Mouse (Mus musculus) ES-E14 (cell line): ENCODE results near the gene Sik3. TPM values are rescaled to one million over a fixed set of nuclear protein-coding genes. Genes with fewer than 3 reads are reported as not detected.

Experiments used
- DNase-seq: peaks from one replicate; pipeline ENCODE4 v3.0.0-alpha.2; 2013; ENCODE audit warnings: low read depth, low spot score
- H3K27ac ChIP-seq: 2 replicates; pipeline ENCODE4 v1.5.1; 2012; ENCODE audit warnings: low read depth, mild to moderate bottlenecking, low read length, moderate library complexity, mixed read lengths; ENCODE audit not compliant: poor library complexity, insufficient read depth, severe bottlenecking
- H3K36me3 ChIP-seq: 2 replicates; pipeline ENCODE4 v1.6.1; 2012; ENCODE audit warnings: mild to moderate bottlenecking, low read length, moderate library complexity, mixed read lengths; ENCODE audit not compliant: control insufficient read depth, poor library complexity, insufficient read depth, severe bottlenecking
- H3K4me1 ChIP-seq, 2 experiments: fragments of 150-350 bp in 1 of 2; sonication (generic) in 1 of 2; 2 replicates each; pipeline ENCODE4 v1.6.1; 2012; ENCODE audit warnings: low read length in 2 of 2, mild to moderate bottlenecking in 1 of 2, mixed read lengths in 1 of 2; ENCODE audit not compliant: control insufficient read depth in 2 of 2, insufficient read depth in 2 of 2, poor library complexity in 1 of 2
- H3K4me3 ChIP-seq, 2 experiments: fragments of 150-350 bp in 1 of 2; sonication (generic) in 1 of 2; 2 replicates each; pipeline ENCODE4 v1.5.1; 2012; ENCODE audit warnings: low read length in 2 of 2, low read depth in 1 of 2, mild to moderate bottlenecking in 1 of 2, mixed read lengths in 1 of 2; ENCODE audit not compliant: insufficient read depth in 1 of 2, poor library complexity in 1 of 2, severe bottlenecking in 1 of 2
- H3K9ac ChIP-seq: 2 replicates; pipeline ENCODE4 v1.6.1; 2012; ENCODE audit warnings: low read depth, mild to moderate bottlenecking, low read length, mixed read lengths; ENCODE audit not compliant: poor library complexity, insufficient read depth, severe bottlenecking
- H3K9me3 ChIP-seq: fragments of 150-350 bp; sonication (generic); 2 replicates; pipeline ENCODE4 v1.6.1; 2012; ENCODE audit warnings: low read depth, mild to moderate bottlenecking, low read length; ENCODE audit not compliant: control insufficient read depth, insufficient read depth
- CHD2 ChIP-seq: IDR thresholded peaks from 2 replicates; pipeline ENCODE4 v1.6.1; 2014; ENCODE audit warnings: mild to moderate bottlenecking, low read depth, low read length, inconsistent platforms
- HCFC1 ChIP-seq: IDR thresholded peaks from 2 replicates; pipeline ENCODE4 v1.6.1; 2012; ENCODE audit warnings: low read length, inconsistent platforms, borderline replicate concordance; ENCODE audit not compliant: insufficient read depth
- MAFK ChIP-seq: IDR thresholded peaks from 2 replicates; pipeline ENCODE4 v1.6.1; 2014; ENCODE audit warnings: mild to moderate bottlenecking, low read depth, low read length, inconsistent platforms; ENCODE audit not compliant: insufficient read depth
- ZC3H11A ChIP-seq: IDR thresholded peaks from 2 replicates; pipeline ENCODE4 v1.6.1; 2012; ENCODE audit warnings: low read depth, mild to moderate bottlenecking, inconsistent platforms, low read length, borderline replicate concordance
- ZNF384 ChIP-seq: IDR thresholded peaks from 2 replicates; pipeline ENCODE4 v1.6.1; 2012; ENCODE audit warnings: low read depth, low read length, inconsistent platforms
- in situ Hi-C, 2 experiments: fragments of 600-800 bp; cut with MboI; formaldehyde crosslinking; loops; one replicate each; pipeline ENCODE4 v1.15.1; 2025; ENCODE audit warnings: low sequenced_read_pairs in 2 of 2, inconsistent platforms in 1 of 2; ENCODE audit not compliant: unreplicated experiment in 2 of 2
- total RNA-seq: library from RNA; depleted of rRNA; stranded (reverse); fragments of 300-350 nt; gene quantifications from 2 replicates; pipeline ENCODE4 v1.2.3, GENCODE M21; 2012

Gene Sik3
- total RNA-seq, 1 experiment, result 18.9 TPM

DNA sequence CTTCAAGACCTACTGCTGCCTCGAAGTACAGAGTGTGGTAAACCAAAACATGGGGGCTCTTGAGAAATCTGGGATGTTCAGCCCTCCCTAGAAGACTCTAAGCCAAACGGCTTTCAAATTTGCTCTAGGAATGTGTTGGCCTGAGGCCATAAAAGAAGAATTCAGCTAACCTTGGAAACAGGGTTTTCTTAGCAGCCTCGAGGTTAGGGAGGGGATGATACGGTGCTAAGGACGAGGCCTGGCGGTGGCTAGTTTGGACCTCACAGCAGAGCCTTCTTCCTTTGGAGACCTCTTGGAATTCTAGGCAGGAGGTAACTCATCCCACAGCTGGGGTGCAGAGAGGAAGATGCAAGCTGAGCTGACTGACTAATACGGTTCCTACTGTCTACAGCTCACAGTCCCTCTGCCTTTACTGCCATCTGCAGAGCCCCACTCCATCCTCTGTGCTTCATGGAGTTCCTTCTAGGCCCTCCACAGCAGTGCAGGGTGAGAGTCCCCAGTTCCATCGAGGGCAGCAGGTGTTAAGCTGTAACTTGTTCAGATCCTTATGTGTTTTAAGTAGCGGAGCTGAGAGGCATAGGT, 22.8 kb downstream of the Sik3 start:
- no peak overlapping the region; the same call in 1 of the 2 replicates for H3K9ac ChIP-seq
- no peak for DNase-seq
- H3K27ac ChIP-seq, result peak overlapping the region; percentile 79
- no peaks in the 10 kb centered on the region for H3K36me3 ChIP-seq
- no peaks in the 10 kb centered on the region for H3K9me3 ChIP-seq
- no peak for TF ChIP-seq ZNF384
- no peak for TF ChIP-seq ZC3H11A
- H3K4me3 ChIP-seq, result no peak overlapping the region
- peaks cover 14 to 18% of the 10 kb centered on the region in 2 experiments for H3K4me1 ChIP-seq
- in situ Hi-C loops, result no loop called here

DNA sequence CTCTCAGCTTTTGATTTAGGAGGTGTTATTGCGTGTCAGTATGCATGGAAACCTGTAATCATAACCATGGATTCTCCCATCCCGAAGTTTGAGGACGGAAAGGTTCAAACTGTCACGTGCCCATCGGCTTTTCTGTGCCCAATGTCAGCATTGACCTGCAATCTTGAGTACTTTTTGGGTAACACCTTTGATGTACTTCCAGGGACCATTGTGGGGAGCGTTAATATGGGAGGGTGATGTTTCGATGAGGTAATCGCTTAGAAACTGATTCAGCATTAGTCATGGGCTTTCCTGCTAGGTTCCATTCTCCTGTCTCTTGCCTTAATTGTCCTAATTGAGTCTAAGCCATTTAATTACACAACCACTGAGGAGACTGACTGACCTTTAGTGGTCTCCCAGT, 24.3 kb downstream of the Sik3 start:
- no peak overlapping the region for H3K27ac ChIP-seq
- no peak for DNase-seq
- peaks cover 7 to 15% of the 10 kb centered on the region in 2 experiments for H3K4me1 ChIP-seq
- in situ Hi-C loops, result no loop called here
- no peak overlapping the region for H3K9ac ChIP-seq
- H3K4me3 ChIP-seq, result no peak overlapping the region
- H3K9me3 ChIP-seq, result no peaks in the 10 kb centered on the region
- H3K36me3 ChIP-seq, result no peaks in the 10 kb centered on the region; the same call in 1 of the 2 replicates
- TF ChIP-seq CHD2, result no peak

DNA sequence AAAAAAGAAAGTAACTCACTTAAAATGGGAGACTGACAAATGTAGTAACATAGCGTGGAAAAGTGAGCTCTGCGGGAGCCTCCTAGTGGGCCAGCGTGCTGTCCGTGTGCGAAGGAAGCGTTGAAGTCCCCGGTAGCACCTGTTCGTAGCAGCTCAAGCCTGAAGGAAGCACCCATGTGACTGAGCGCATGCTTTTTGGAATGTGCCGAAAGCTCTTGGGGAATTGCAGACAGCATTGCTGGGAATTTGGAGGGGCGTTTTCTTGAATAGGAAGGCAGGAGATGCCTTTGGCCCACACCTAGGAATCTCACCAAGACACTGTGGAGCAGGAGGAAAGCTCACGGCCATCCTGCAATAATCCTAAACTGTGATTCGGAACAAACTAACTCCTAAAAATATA, 26.2 kb downstream of the Sik3 start:
- no peak for DNase-seq
- Histone ChIP-seq H3K4me1 (peaks cover 7 to 13% of the 10 kb centered on the region in 2 experiments), H3K4me3 (no peak overlapping the region), H3K27ac (no peak overlapping the region), H3K9ac (no peak overlapping the region), H3K36me3 (no peaks in the 10 kb centered on the region; the same call in 1 of the 2 replicates), H3K9me3 (no peaks in the 10 kb centered on the region)
- TF ChIP-seq HCFC1 (no peak), CHD2 (no peak), ZNF384 (no peak), MAFK (no peak), ZC3H11A (no peak)
- in situ Hi-C loops, result no loop called here

DNA sequence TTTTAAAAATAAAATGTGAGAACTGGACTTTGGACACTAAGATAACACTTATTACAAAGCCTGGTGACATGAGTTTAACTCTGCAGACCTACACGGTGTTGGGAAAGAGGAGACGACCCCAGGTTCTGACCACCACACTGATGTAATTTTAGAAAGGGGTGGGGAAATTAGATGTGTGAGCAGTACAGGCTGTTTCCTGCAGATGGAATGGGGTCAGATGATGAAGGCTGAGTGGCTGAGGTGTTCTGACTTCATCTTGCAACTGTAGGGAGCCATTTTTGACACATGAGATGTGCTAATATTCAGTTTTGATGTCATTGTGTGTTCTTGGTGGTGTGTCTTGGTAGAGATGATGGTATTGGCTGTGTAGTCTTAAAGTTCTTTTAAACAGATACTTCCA, 28.6 kb downstream of the Sik3 start:
- no peak overlapping the region for H3K4me3 ChIP-seq
- no peaks in the 10 kb centered on the region; the same call in 1 of the 2 replicates for H3K36me3 ChIP-seq
- no peaks in the 10 kb centered on the region for H3K9me3 ChIP-seq
- no peak for DNase-seq
- H3K9ac ChIP-seq, result no peak overlapping the region
- H3K4me1 ChIP-seq, result peaks cover 0 to 7% of the 10 kb centered on the region in 2 experiments; a peak in 3 of 4 replicates
- in situ Hi-C loops, result no loop called here
- no peak for TF ChIP-seq HCFC1
- TF ChIP-seq ZNF384, result no peak
- no peak for TF ChIP-seq ZC3H11A
- TF ChIP-seq CHD2, result no peak
- TF ChIP-seq MAFK, result no peak
- H3K27ac ChIP-seq, result no peak overlapping the region

DNA sequence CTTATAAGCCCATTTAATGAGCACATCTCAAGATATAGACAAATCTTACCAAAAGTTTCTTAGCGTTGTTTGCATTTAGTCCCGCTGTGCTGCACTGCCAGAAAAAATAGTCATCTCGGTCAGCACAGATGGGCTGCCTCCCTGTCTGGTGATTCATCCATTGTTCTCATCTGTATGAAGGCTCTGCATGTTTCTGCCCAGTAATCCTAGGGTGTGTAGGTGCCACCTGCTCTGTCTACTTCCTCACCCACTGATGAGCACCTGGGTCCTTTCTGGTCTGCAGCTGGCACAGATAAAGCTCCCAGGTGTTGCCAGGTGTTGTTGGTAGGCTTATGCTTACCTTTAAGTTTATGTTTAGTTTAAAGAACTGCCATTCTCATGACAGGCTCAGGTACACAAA, 29.8 kb downstream of the Sik3 start:
- DNase-seq, result no peak
- peaks cover 0 to 6% of the 10 kb centered on the region in 2 experiments; a peak in 3 of 4 replicates for H3K4me1 ChIP-seq
- H3K9me3 ChIP-seq, result no peaks in the 10 kb centered on the region
- H3K36me3 ChIP-seq, result no peaks in the 10 kb centered on the region; the same call in 1 of the 2 replicates
- H3K27ac ChIP-seq, result no peak overlapping the region
- in situ Hi-C loops, result no loop called here
- H3K4me3 ChIP-seq, result no peak overlapping the region
- H3K9ac ChIP-seq, result no peak overlapping the region
- TF ChIP-seq CHD2 (no peak), ZC3H11A (no peak), HCFC1 (no peak), ZNF384 (no peak), MAFK (no peak)
